Mouse (Mus musculus) frontal cortex, postnatal 14 days (tissue): ENCODE data around the gene Alg6.

Experiments
- DNase-seq, 2 experiments: peaks; one replicate each; pipeline ENCODE4 v3.0.0; 2022; ENCODE audit warnings: low spot score in 2 of 2

Gene Alg6

GRCm38 (mm10) chr4:99714904-99715782, at the start of gene Alg6:
TSS of gene Alg6 (plus strand) at chr4:99715664.
- DNase-seq, result peak; percentile 89 to 94

- no peak for DNase-seq
These were observed 45.1 kb upstream of the Alg6 start for GRCm38 (mm10) chr4:99670203-99670851.

- no peak for DNase-seq
These were observed 40.3 kb upstream of the Alg6 start for GRCm38 (mm10) chr4:99675191-99675590.

GRCm38 (mm10) chr4:99683941-99684340, 31.5 kb upstream of the Alg6 start:
- no peak for DNase-seq

GRCm38 (mm10) chr4:99686308-99686707, 29.2 kb upstream of the Alg6 start:
- no peak for DNase-seq

- DNase-seq, result no peak
These were observed 2.8 kb upstream of the Alg6 start for GRCm38 (mm10) chr4:99712583-99713183.

GRCm38 (mm10) chr4:99713971-99714370, 1.5 kb upstream of the Alg6 start:
- DNase-seq, result no peak

GRCm38 (mm10) chr4:99715783-99716416, 436 bp downstream of the Alg6 start:
- no peak for DNase-seq

- DNase-seq, result no peak
These were observed 2.4 kb downstream of the Alg6 start for GRCm38 (mm10) chr4:99717905-99718304.

GRCm38 (mm10) chr4:99724331-99724730, 8.9 kb downstream of the Alg6 start:
- no peak for DNase-seq

GRCm38 (mm10) chr4:99725914-99726451, 10.5 kb downstream of the Alg6 start:
- no peak for DNase-seq

- DNase-seq, result no peak
These were observed 24.4 kb downstream of the Alg6 start for GRCm38 (mm10) chr4:99739836-99740235.

- no peak for DNase-seq
These were observed 37.0 kb downstream of the Alg6 start for GRCm38 (mm10) chr4:99752426-99752825.

- DNase-seq, result no peak
These were observed 50.8 kb downstream of the Alg6 start for GRCm38 (mm10) chr4:99766303-99766702.

- DNase-seq, result no peak
These were observed 51.3 kb downstream of the Alg6 start for GRCm38 (mm10) chr4:99766753-99767152.

- DNase-seq, result no peak
These were observed 55.1 kb downstream of the Alg6 start for GRCm38 (mm10) chr4:99770555-99770954.

- DNase-seq, result no peak
These were observed 57.6 kb downstream of the Alg6 start for GRCm38 (mm10) chr4:99773041-99773440.

- DNase-seq, result no peak
These were observed 76.9 kb downstream of the Alg6 start for GRCm38 (mm10) chr4:99792365-99792764.
